Mouse (Mus musculus) limb, embryonic 15.5 days (tissue): Measurements from ENCODE around the gene Gcfc2. TPM values are rescaled to one million over a fixed set of nuclear protein-coding genes. Genes with fewer than 3 reads are reported as not detected.

Experiments
- ATAC-seq: fragments of 200-750 bp; cut with Nextera tagmentation; 2 replicates; pipeline ENCODE4 v1.8.0; 2017; ENCODE audit warnings: low read depth, moderate TSS enrichment; ENCODE audit not compliant: insufficient number of reproducible peaks, low FRiP score, low TSS enrichment
- H3K27ac ChIP-seq: fragments of 300-500 bp; sonication (generic); 2 replicates; pipeline ENCODE4 v1.5.1; 2015; ENCODE audit warnings: moderate library complexity, mild to moderate bottlenecking, inconsistent platforms
- H3K27me3 ChIP-seq: fragments of 300-500 bp; sonication (generic); 2 replicates; pipeline ENCODE4 v1.6.1; 2015; ENCODE audit warnings: inconsistent platforms
- H3K36me3 ChIP-seq: fragments of 300-500 bp; sonication (generic); 2 replicates; pipeline ENCODE4 v1.6.1; 2015; ENCODE audit warnings: inconsistent platforms
- H3K4me1 ChIP-seq: fragments of 300-500 bp; sonication (generic); 2 replicates; pipeline ENCODE4 v1.6.1; 2015; ENCODE audit warnings: inconsistent platforms
- H3K4me2 ChIP-seq: fragments of 300-500 bp; sonication (generic); 2 replicates; pipeline ENCODE4 v1.6.1; 2015; ENCODE audit warnings: mild to moderate bottlenecking, inconsistent platforms
- H3K4me3 ChIP-seq: fragments of 300-500 bp; sonication (generic); 2 replicates; pipeline ENCODE4 v1.5.1; 2015; ENCODE audit warnings: mild to moderate bottlenecking, inconsistent platforms
- H3K9ac ChIP-seq: fragments of 300-500 bp; sonication (generic); 2 replicates; pipeline ENCODE4 v1.6.1; 2015; ENCODE audit warnings: inconsistent platforms
- H3K9me3 ChIP-seq: fragments of 300-500 bp; sonication (generic); 2 replicates; pipeline ENCODE4 v1.6.1; 2016; ENCODE audit warnings: inconsistent platforms
- WGBS: fragments of 180-500 bp; shearing (Covaris S2); methylation state at CpG from one replicate; pipeline ENCODE4 v1.1.7; 2015; 5-methylcytosine and 5-hydroxymethylcytosine counted together
- polyA plus RNA-seq: library from polyadenylated mRNA; unstranded; fragments of >200 nt; fragmentation: Nextera tagmentation; extraction: Ambion mirVana; gene quantifications from 2 replicates; pipeline ENCODE4 v1.2.1, GENCODE M21; 2015

Gcfc2 gene
- polyA plus RNA-seq, 1 experiment from 2014 or later = 8.8 TPM

- no peak overlapping the region for H3K9ac ChIP-seq
- H3K4me3 ChIP-seq = no peak overlapping the region
- WGBS = 93% methylated on average over 6 of the region's 6 CpGs
- no peaks in the 10 kb centered on the region for H3K9me3 ChIP-seq
- H3K36me3 ChIP-seq = peaks cover 85% of the 10 kb centered on the region
- H3K27me3 ChIP-seq = no peaks in the 10 kb centered on the region
- ATAC-seq = no peak
- no peak overlapping the region for H3K4me2 ChIP-seq
- no peak overlapping the region for H3K27ac ChIP-seq
- no peaks in the 10 kb centered on the region for H3K4me1 ChIP-seq
Measured at GRCm38 (mm10) chr6:81946906-81947305, 23.4 kb downstream of the Gcfc2 start.

DNA sequence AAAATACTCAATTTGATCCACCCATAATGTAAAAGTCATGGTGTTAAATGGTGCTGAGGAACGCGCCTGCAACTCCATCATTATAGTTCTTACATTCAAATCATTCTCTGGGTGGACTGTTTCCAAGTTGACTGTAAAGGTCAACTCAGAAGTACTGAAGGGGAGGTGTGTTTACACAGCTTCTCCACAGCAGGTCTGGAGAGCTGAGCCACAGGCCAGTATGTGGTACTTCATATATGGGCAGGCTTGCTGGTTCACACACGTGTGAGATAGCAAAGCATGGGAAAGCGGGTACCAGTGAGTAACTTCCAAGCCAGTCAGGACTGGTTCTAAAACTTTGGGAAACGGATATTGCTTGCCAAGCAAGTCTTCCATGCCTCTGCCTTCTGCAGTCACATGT is 31.7 kb downstream of the Gcfc2 start:
- Histone ChIP-seq H3K4me2 (no peak overlapping the region), H3K36me3 (peaks cover 73% of the 10 kb centered on the region), H3K9me3 (no peaks in the 10 kb centered on the region), H3K4me1 (no peaks in the 10 kb centered on the region), H3K27me3 (no peaks in the 10 kb centered on the region), H3K9ac (no peak overlapping the region), H3K27ac (no peak overlapping the region), H3K4me3 (no peak overlapping the region)
- 90% methylated on average over 5 of the region's 5 CpGs for WGBS
- no peak for ATAC-seq

DNA sequence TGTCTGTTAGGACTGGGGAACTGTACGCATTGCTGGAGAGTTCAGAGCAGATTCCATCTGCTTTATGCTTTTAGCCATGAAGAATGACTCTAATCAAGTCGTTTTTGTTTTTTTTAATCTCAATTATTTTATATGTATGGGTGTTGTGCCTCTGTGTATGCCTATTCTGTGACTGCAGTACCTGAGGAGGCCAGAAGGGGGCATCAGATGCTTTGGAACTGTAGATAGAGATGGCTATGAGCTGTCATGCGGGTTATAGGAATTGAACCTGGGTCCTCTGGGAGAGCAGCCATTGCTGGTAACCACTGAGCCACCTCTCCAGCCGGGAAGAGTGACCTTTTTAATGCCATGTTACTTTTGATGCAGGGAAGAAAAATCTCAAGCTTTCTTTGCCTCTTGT is 32.9 kb downstream of the Gcfc2 start:
- WGBS = 93% methylated on average over 4 of the region's 4 CpGs
- H3K4me3 ChIP-seq = no peak overlapping the region
- H3K4me2 ChIP-seq = no peak overlapping the region
- no peaks in the 10 kb centered on the region for H3K9me3 ChIP-seq
- H3K9ac ChIP-seq = no peak overlapping the region
- peaks cover 74% of the 10 kb centered on the region for H3K36me3 ChIP-seq
- H3K27ac ChIP-seq = no peak overlapping the region
- ATAC-seq = no peak
- H3K27me3 ChIP-seq = no peaks in the 10 kb centered on the region
- no peaks in the 10 kb centered on the region for H3K4me1 ChIP-seq

GRCm38 (mm10) chr6:81957992-81958391 is 34.5 kb downstream of the Gcfc2 start:
- Histone ChIP-seq H3K27me3 (no peaks in the 10 kb centered on the region), H3K36me3 (peaks cover 83% of the 10 kb centered on the region), H3K4me3 (no peak overlapping the region), H3K27ac (no peak overlapping the region), H3K4me2 (no peak overlapping the region), H3K4me1 (no peaks in the 10 kb centered on the region), H3K9me3 (no peaks in the 10 kb centered on the region), H3K9ac (no peak overlapping the region)
- ATAC-seq = no peak
- WGBS = 89% methylated on average over 11 of the region's 11 CpGs

GRCm38 (mm10) chr6:81959866-81960265 is 36.4 kb downstream of the Gcfc2 start:
- ATAC-seq = no peak
- Histone ChIP-seq H3K4me2 (no peak overlapping the region), H3K4me1 (peaks cover 5% of the 10 kb centered on the region), H3K9me3 (no peaks in the 10 kb centered on the region), H3K9ac (no peak overlapping the region), H3K27ac (no peak overlapping the region), H3K4me3 (no peak overlapping the region), H3K36me3 (peaks cover 82% of the 10 kb centered on the region), H3K27me3 (no peaks in the 10 kb centered on the region)
- 92% methylated on average over 8 of the region's 8 CpGs for WGBS

GRCm38 (mm10) chr6:81960284-81960683 is 36.8 kb downstream of the Gcfc2 start:
- peaks cover 79% of the 10 kb centered on the region for H3K36me3 ChIP-seq
- H3K9ac ChIP-seq = no peak overlapping the region
- no peak overlapping the region for H3K27ac ChIP-seq
- WGBS = 92% methylated on average over 1 of the region's 1 CpGs
- H3K27me3 ChIP-seq = no peaks in the 10 kb centered on the region
- no peak overlapping the region for H3K4me2 ChIP-seq
- no peak for ATAC-seq
- no peaks in the 10 kb centered on the region for H3K9me3 ChIP-seq
- H3K4me1 ChIP-seq = peaks cover 10% of the 10 kb centered on the region
- H3K4me3 ChIP-seq = no peak overlapping the region

DNA sequence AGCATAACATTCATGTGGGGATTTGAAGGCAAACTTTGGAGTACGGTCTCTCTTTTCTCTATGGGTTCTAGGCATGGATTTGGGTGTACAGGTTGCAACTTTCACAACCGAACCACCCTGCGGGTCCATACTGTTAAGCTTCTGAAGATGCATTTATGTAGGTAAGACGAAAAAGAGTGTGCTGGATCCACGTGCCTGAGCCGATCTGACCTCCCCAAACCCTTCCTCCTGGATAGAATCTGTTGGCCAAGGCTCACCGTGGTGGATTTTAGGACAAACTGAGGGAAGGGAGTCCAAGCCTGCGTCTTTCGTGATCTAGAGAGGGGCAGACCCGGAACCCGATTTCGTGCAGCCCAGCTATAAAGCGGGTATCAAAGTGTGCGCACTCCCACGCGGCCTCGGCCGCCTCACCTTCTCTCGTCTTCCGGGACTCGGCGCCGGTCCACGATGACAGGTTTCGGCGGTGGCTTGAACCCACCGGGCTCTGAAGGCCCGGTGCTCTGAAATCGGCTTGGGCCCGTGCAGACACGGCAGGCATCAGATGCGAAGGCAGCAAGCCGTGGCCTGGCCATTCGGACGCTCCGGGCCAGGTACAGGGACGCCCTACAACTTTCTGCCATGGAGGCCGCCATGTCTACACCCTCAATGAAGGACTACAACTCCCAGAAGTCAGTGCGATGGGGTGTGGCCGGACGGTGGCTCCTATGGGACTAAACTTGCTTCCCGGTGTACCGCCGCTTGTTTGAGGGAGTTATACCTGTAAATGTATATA is 42.0 kb downstream of the Gcfc2 start, which contains the start of gene Mrpl19:
Gene Mrpl19, minus strand, starts transcription at position 663 of the 772 bp plus-strand sequence.
- no peaks in the 10 kb centered on the region for H3K27me3 ChIP-seq
- WGBS = 1% methylated on average over 44 of the region's 44 CpGs
- H3K4me3 ChIP-seq = peak within 1 kb of the TSS; percentile 91
- H3K4me1 ChIP-seq = peaks cover 11% of the 10 kb centered on the region
- H3K9me3 ChIP-seq = no peaks in the 10 kb centered on the region
- peak within 1 kb of the TSS; percentile 74 for H3K9ac ChIP-seq
- ATAC-seq = peak; percentile 93
- H3K27ac ChIP-seq = no peak within 1 kb of the TSS; the same call in 1 of the 2 replicates
- peaks cover 32% of the 10 kb centered on the region for H3K36me3 ChIP-seq
- H3K4me2 ChIP-seq = peak within 1 kb of the TSS; percentile 56

- Histone ChIP-seq H3K4me2 (peak overlapping the region; percentile 56), H3K9ac (no peak overlapping the region), H3K9me3 (no peaks in the 10 kb centered on the region), H3K27me3 (no peaks in the 10 kb centered on the region), H3K4me1 (peaks cover 11% of the 10 kb centered on the region), H3K36me3 (peaks cover 26% of the 10 kb centered on the region), H3K4me3 (peak overlapping the region; percentile 91), H3K27ac (no peak overlapping the region)
- WGBS = 35% methylated on average over 2 of the region's 2 CpGs
- ATAC-seq = no peak
Measured at GRCm38 (mm10) chr6:81966068-81966544, 42.6 kb downstream of the Gcfc2 start.

DNA sequence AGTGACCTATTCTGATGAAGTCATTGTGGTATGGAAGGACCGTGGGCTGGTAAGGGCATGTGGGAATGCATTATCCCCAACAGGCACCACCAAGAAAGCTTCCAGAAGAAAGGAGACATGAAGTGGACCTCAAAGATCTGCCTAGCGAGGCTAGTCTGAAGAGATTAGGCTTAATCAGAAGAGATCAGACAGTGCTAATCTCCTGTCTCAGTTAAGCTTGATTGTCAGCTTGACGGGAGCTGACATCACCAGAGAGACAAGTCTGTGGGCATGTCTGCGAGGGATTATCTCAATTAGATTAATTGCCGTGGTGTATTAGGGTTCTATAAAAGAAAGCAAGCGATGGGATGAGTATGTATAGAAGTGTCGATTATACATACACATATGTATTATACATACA is 47.7 kb downstream of the Gcfc2 start:
- no peak overlapping the region for H3K27ac ChIP-seq
- no peaks in the 10 kb centered on the region for H3K27me3 ChIP-seq
- H3K4me3 ChIP-seq = no peak overlapping the region
- no peak for ATAC-seq
- no peak overlapping the region for H3K4me2 ChIP-seq
- H3K9me3 ChIP-seq = no peaks in the 10 kb centered on the region
- WGBS = 84% methylated on average over 7 of the region's 7 CpGs
- no peaks in the 10 kb centered on the region for H3K4me1 ChIP-seq
- no peaks in the 10 kb centered on the region for H3K36me3 ChIP-seq
- no peak overlapping the region for H3K9ac ChIP-seq

- H3K27me3 ChIP-seq = no peaks in the 10 kb centered on the region
- no peak overlapping the region for H3K9ac ChIP-seq
- H3K4me1 ChIP-seq = no peaks in the 10 kb centered on the region
- WGBS = 84% methylated on average over 8 of the region's 8 CpGs
- no peaks in the 10 kb centered on the region for H3K36me3 ChIP-seq
- no peak for ATAC-seq
- no peaks in the 10 kb centered on the region for H3K9me3 ChIP-seq
- H3K27ac ChIP-seq = no peak overlapping the region
- H3K4me3 ChIP-seq = no peak overlapping the region
- no peak overlapping the region for H3K4me2 ChIP-seq
Measured at GRCm38 (mm10) chr6:81972595-81972994, 49.1 kb downstream of the Gcfc2 start.

- no peaks in the 10 kb centered on the region for H3K9me3 ChIP-seq
- no peak overlapping the region for H3K4me2 ChIP-seq
- no peak overlapping the region for H3K9ac ChIP-seq
- H3K27ac ChIP-seq = no peak overlapping the region
- H3K27me3 ChIP-seq = no peaks in the 10 kb centered on the region
- WGBS = 33% methylated on average over 7 of the region's 7 CpGs
- H3K4me3 ChIP-seq = no peak overlapping the region
- H3K36me3 ChIP-seq = no peaks in the 10 kb centered on the region
- ATAC-seq = no peak
- no peaks in the 10 kb centered on the region for H3K4me1 ChIP-seq
Measured at GRCm38 (mm10) chr6:81975971-81976621, 52.6 kb downstream of the Gcfc2 start.

DNA sequence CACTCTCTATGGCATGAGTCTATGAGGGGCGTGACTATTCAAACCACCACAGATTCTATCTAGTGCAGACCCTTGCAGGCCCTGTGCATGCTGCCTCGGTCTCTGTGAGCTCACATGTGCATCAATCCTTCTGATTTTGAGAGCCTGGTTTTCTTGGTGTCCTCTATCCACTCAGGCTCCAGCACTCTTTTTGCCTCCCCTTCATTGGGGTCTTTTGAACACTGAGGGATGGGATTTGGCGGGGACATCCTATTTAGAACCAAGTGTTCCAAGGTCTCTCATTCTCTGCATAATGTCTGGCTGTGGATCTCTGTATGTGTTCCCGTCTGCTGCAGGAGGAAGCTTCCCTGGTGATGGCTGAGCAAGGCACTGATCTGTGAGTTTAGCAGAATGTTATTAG is 55.8 kb downstream of the Gcfc2 start:
- Histone ChIP-seq H3K4me1 (no peaks in the 10 kb centered on the region), H3K27ac (no peak overlapping the region), H3K9me3 (no peaks in the 10 kb centered on the region), H3K4me3 (no peak overlapping the region), H3K36me3 (no peaks in the 10 kb centered on the region), H3K9ac (no peak overlapping the region), H3K27me3 (no peaks in the 10 kb centered on the region), H3K4me2 (no peak overlapping the region)
- ATAC-seq = no peak
- 81% methylated on average over 4 of the region's 4 CpGs for WGBS
